Mouse (Mus musculus): ENCODE measurements around the gene Il1rapl2. TPM values are rescaled to one million over a fixed set of nuclear protein-coding genes. Genes with fewer than 3 reads are reported as not detected.
"Not testable (repeated sequence)": the region's sequence is repeated elsewhere in the genome, so short reads cannot be mapped to it uniquely, and the experiment has no call there.

The Il1rapl2 gene
- polyA plus RNA-seq, 1 experiment, result not detected

DNA sequence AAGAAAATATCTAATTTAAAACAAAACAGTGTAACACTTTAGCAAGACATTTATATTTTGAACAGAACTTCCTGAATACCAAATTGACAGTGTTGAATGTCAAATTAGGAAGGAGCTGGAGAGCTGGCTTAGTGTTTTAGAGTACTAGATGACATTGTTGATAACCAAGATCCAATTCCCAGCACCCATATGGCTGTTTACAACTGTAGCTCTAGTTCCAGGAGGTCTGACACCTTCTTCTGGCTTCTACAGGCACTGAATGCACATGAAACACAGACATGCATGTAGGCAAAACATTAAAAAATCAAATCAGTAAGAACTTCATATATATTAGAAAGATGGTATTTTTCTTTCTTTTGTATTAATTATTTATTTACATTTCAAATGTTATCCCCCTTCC, 353.1 kb downstream of the Il1rapl2 start:
- Histone ChIP-seq H3K4me3 (ENCODE audit: insufficient read depth, low read depth, low read length) (no peak overlapping the region), H3K4me1 (ENCODE audit: control insufficient read depth, insufficient read depth, insufficient read length, low read length) (no peaks in the 10 kb centered on the region), H3K27ac (replicated peaks; ENCODE audit: low read depth, low read length) (no peak overlapping the region)

GRCm38 (mm10) chrX:137926835-137927234, 356.4 kb downstream of the Il1rapl2 start:
- no peak overlapping the region for H3K4me3 ChIP-seq (ENCODE audit: insufficient read depth, low read depth, low read length)
- H3K4me1 ChIP-seq (ENCODE audit: control insufficient read depth, insufficient read depth, insufficient read length, low read length), result no peaks in the 10 kb centered on the region
- no peak overlapping the region for H3K27ac ChIP-seq (replicated peaks; ENCODE audit: low read depth, low read length)

DNA sequence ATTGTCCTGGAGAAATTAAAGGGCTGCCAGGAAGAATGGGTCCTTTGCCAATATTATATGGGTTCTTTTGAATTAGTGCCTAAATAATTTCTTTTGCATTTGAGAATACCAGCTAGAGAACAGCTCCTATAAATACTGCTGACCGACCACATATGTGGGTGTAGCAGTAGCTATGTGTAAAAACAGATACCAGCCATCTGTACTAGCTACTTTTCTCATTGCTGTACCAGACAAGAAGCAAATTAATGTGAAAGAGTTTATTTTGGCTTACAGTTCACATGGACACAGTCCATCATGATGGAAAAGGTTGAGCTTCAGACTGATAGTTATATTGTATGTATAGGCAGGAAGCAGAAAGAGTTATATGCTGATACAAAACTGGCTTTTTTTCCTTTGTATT, 377.3 kb downstream of the Il1rapl2 start:
- Histone ChIP-seq H3K4me1 (ENCODE audit: control insufficient read depth, insufficient read depth, insufficient read length, low read length) (no peaks in the 10 kb centered on the region), H3K27ac (replicated peaks; ENCODE audit: low read depth, low read length) (no peak overlapping the region), H3K4me3 (ENCODE audit: insufficient read depth, low read depth, low read length) (no peak overlapping the region)

DNA sequence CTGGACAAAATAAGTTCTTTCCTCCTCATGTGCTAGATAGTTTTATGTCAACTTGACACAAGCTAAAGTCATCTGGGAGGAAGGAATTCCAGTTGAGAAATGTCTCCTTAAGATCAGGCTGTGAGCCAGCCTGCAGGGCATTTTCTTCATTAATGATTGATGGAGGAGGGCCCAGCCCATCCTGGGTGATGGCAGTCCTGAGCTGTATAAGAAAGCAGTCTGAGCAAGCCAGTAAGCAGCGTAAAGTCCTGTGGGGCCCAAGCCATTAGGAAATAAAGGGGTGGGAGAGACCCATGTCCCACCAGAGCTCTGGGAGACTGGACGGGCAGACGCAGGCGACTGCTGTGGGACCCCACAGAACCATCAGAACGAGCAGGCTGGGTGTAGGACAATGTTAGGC, 400.9 kb downstream of the Il1rapl2 start:
- H3K4me1 ChIP-seq (ENCODE audit: control insufficient read depth, insufficient read depth, insufficient read length, low read length), result no peaks in the 10 kb centered on the region
- no peak overlapping the region for H3K4me3 ChIP-seq (ENCODE audit: insufficient read depth, low read depth, low read length)
- H3K27ac ChIP-seq (replicated peaks; ENCODE audit: low read depth, low read length), result no peak overlapping the region

DNA sequence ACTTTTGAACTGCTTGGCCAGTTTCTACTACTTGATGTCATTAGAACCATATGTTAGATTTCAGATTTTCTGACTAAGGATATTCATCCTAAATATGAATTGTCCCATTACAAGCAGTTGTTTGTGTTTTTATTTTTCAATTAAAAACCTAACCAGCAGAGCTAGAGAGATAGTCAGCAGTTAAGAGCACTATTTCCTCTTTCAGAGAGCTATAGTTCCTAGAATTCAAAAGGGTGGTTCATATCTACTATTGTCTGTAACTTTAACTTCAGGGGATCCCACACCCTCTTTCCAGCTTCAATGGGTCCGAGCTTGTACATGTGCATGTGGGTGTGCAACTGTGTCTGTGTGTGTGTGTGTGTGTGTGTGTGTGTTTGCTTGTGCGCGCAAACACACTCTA, 472.7 kb downstream of the Il1rapl2 start:
- no peaks in the 10 kb centered on the region for H3K4me1 ChIP-seq (ENCODE audit: control insufficient read depth, insufficient read depth, insufficient read length, low read length)
- no peak overlapping the region for H3K4me3 ChIP-seq (ENCODE audit: insufficient read depth, low read depth, low read length)
- no peak overlapping the region for H3K27ac ChIP-seq (replicated peaks; ENCODE audit: low read depth, low read length)

DNA sequence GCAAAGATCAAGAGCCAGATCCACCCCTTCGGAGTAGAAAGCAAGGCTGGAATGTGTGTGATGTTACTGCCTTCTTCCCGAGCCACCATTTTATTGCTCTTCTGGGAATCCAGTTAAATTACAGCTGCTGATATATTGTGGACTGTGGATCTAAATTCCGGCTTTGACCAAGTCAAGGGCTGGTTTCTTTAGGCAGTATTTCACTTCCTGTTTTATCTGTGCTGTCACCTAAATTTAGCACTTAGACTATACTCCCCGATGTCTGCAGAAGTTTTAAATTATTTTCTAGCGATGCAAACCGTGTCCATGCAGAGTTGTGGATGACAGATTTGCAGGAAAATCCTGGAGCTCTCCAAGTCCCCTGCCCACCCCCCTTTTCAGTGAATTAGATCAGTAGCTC, 533.5 kb downstream of the Il1rapl2 start:
- Histone ChIP-seq H3K4me1 (ENCODE audit: control insufficient read depth, insufficient read depth, insufficient read length, low read length) (no peaks in the 10 kb centered on the region), H3K27ac (replicated peaks; ENCODE audit: low read depth, low read length) (no peak overlapping the region), H3K4me3 (ENCODE audit: insufficient read depth, low read depth, low read length) (no peak overlapping the region)

- no peak overlapping the region for H3K27ac ChIP-seq (replicated peaks; ENCODE audit: low read depth, low read length)
- no peak overlapping the region for H3K4me3 ChIP-seq (ENCODE audit: insufficient read depth, low read depth, low read length)
- H3K4me1 ChIP-seq (ENCODE audit: control insufficient read depth, insufficient read depth, insufficient read length, low read length), result no peaks in the 10 kb centered on the region
Observed at GRCm38 (mm10) chrX:138104668-138105067, 534.3 kb downstream of the Il1rapl2 start.

GRCm38 (mm10) chrX:138170146-138170545, 599.7 kb downstream of the Il1rapl2 start:
- Histone ChIP-seq H3K4me1 (ENCODE audit: control insufficient read depth, insufficient read depth, insufficient read length, low read length) (no peaks in the 10 kb centered on the region), H3K27ac (replicated peaks; ENCODE audit: low read depth, low read length) (no peak overlapping the region), H3K4me3 (ENCODE audit: insufficient read depth, low read depth, low read length) (no peak overlapping the region)

- Histone ChIP-seq H3K27ac (replicated peaks; ENCODE audit: low read depth, low read length) (no peak within 1 kb of the TSS), H3K4me1 (ENCODE audit: control insufficient read depth, insufficient read depth, insufficient read length, low read length) (no peaks in the 10 kb centered on the region), H3K4me3 (ENCODE audit: insufficient read depth, low read depth, low read length) (no peak within 1 kb of the TSS)
Observed at GRCm38 (mm10) chrX:138209480-138209879, 639.1 kb downstream of the Il1rapl2 start, which contains the start of gene Tex13a. Gene Tex13a, minus strand, starts transcription at chrX:138209580.

- Histone ChIP-seq H3K4me3 (ENCODE audit: insufficient read depth, low read depth, low read length) (no peak overlapping the region), H3K4me1 (ENCODE audit: control insufficient read depth, insufficient read depth, insufficient read length, low read length) (no peaks in the 10 kb centered on the region), H3K27ac (replicated peaks; ENCODE audit: low read depth, low read length) (no peak overlapping the region)
Observed at GRCm38 (mm10) chrX:138234626-138235025, 664.2 kb downstream of the Il1rapl2 start.

- H3K4me1 ChIP-seq (ENCODE audit: control insufficient read depth, insufficient read depth, insufficient read length, low read length); H3K27ac ChIP-seq (replicated peaks; ENCODE audit: low read depth, low read length); H3K4me3 ChIP-seq (ENCODE audit: insufficient read depth, low read depth, low read length): not testable (repeated sequence)
Observed at GRCm38 (mm10) chrX:138348736-138349135, 778.3 kb downstream of the Il1rapl2 start.

GRCm38 (mm10) chrX:138433794-138434193, 863.4 kb downstream of the Il1rapl2 start:
- no peaks in the 10 kb centered on the region for H3K4me1 ChIP-seq (ENCODE audit: control insufficient read depth, insufficient read depth, insufficient read length, low read length)
- no peak overlapping the region for H3K4me3 ChIP-seq (ENCODE audit: insufficient read depth, low read depth, low read length)
- no peak overlapping the region for H3K27ac ChIP-seq (replicated peaks; ENCODE audit: low read depth, low read length)

- H3K4me1 ChIP-seq (ENCODE audit: control insufficient read depth, insufficient read depth, insufficient read length, low read length), result no peaks in the 10 kb centered on the region
- no peak overlapping the region for H3K4me3 ChIP-seq (ENCODE audit: insufficient read depth, low read depth, low read length)
- no peak overlapping the region for H3K27ac ChIP-seq (replicated peaks; ENCODE audit: low read depth, low read length)
Observed at GRCm38 (mm10) chrX:138437939-138438338, 867.5 kb downstream of the Il1rapl2 start.

GRCm38 (mm10) chrX:138449856-138450255, 879.4 kb downstream of the Il1rapl2 start:
- H3K4me1 ChIP-seq (ENCODE audit: control insufficient read depth, insufficient read depth, insufficient read length, low read length), result no peaks in the 10 kb centered on the region
- no peak overlapping the region for H3K4me3 ChIP-seq (ENCODE audit: insufficient read depth, low read depth, low read length)
- no peak overlapping the region for H3K27ac ChIP-seq (replicated peaks; ENCODE audit: low read depth, low read length)

DNA sequence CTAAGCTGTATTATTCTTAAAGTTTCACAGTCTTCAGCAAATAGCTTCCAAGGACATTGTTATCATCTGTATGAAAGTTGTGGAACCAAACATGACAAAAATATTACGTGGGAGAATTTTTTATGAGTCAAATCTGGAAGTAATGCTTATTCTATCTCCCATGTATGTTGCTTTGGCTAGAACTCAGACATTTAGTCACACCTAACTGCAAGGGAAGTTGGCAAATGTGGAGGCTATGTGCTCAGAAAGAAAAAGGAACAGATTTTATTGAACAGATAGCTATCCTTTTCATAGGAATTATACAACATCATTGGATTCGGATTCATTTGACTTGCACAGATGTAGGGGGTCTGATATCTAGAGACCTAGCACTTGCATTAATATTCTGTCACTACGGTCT, 908.1 kb downstream of the Il1rapl2 start:
- Histone ChIP-seq H3K4me1 (ENCODE audit: control insufficient read depth, insufficient read depth, insufficient read length, low read length) (no peaks in the 10 kb centered on the region), H3K27ac (replicated peaks; ENCODE audit: low read depth, low read length) (no peak overlapping the region), H3K4me3 (ENCODE audit: insufficient read depth, low read depth, low read length) (no peak overlapping the region)

- Histone ChIP-seq H3K4me1 (ENCODE audit: control insufficient read depth, insufficient read depth, insufficient read length, low read length) (no peaks in the 10 kb centered on the region), H3K4me3 (ENCODE audit: insufficient read depth, low read depth, low read length) (no peak overlapping the region), H3K27ac (replicated peaks; ENCODE audit: low read depth, low read length) (no peak overlapping the region)
Observed at GRCm38 (mm10) chrX:138500510-138500909, 930.1 kb downstream of the Il1rapl2 start.

DNA sequence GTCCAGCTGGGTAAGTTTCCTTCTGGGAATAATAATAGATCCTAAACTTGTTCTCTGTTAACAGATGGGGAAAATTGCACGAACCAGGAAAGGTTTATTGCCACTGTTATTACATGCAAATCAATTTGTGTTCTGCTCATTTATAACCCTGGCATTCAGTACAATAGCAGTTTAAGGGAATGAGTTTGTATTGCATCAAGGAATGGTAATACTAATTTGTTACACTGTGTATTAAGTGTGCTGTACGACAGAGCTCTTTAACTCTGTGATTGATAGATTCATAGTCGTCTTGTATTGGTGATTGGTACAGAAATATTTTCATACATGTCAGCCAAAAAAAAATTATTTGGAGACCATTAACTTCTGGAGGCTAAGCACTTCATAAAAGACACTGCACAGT, 934.6 kb downstream of the Il1rapl2 start:
- Histone ChIP-seq H3K4me3 (ENCODE audit: insufficient read depth, low read depth, low read length) (no peak overlapping the region), H3K4me1 (ENCODE audit: control insufficient read depth, insufficient read depth, insufficient read length, low read length) (no peaks in the 10 kb centered on the region), H3K27ac (replicated peaks; ENCODE audit: low read depth, low read length) (no peak overlapping the region)
